Mouse (Mus musculus): ENCODE results near the gene Apln. TPM values are rescaled to one million over a fixed set of nuclear protein-coding genes. Genes with fewer than 3 reads are reported as not detected.

The Apln gene
- total and polyA plus RNA-seq, 3 experiments: 0.08 TPM; not detected in 2

DNA sequence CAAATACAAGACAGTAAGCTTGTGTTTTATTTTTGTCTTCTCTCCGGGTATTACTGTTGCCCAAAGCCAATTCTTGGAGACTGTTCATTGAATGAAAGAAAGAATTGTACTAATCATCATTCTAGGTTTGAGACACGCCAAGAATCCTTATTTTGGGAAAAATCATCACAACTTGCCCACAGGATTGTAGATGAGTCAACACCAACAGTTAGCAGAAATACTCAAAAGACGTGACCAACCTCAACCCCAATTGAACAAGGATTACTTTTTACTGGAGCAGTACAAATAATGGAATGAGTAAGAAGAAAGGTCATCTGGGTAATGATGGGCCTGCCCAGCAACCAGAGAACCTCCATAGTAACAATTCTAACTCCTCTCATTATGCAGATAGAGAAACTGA, 5.7 kb upstream of the Apln start:
- H3K9ac ChIP-seq (ENCODE audit: control insufficient read depth, low read depth, low read length, poor library complexity, severe bottlenecking): no peak overlapping the region
- no peak overlapping the region for H3K4me3 ChIP-seq (ENCODE audit: control insufficient read depth in 1 of 2, insufficient read depth in 1 of 2, low read depth in 2 of 2, low read length in 2 of 2)
- H3K4me1 ChIP-seq (ENCODE audit: control insufficient read depth in 1 of 2, insufficient read depth in 2 of 2, low read length in 2 of 2): no peaks in the 10 kb centered on the region
- H3K79me2 ChIP-seq (ENCODE audit: control insufficient read depth, insufficient read depth, low read length, poor library complexity): no peaks in the 10 kb centered on the region
- H3K9me3 ChIP-seq (replicated peaks; ENCODE audit: insufficient read depth, low read length): no peaks in the 10 kb centered on the region
- no peak for DNase-seq (ENCODE audit: low read depth, low spot score)
- H3K36me3 ChIP-seq (ENCODE audit: control insufficient read depth in 1 of 2, insufficient read depth in 2 of 2, low read length in 2 of 2): no peaks in the 10 kb centered on the region
- TF ChIP-seq ZMIZ1 (IDR thresholded peaks at IDR 0.05; ENCODE audit: low read depth, low read length) (no peak), POLR2AphosphoS5 (IDR thresholded peaks at IDR 0.05; ENCODE audit: borderline replicate concordance, low read depth, low read length) (no peak), CHD2 (IDR thresholded peaks at IDR 0.05; ENCODE audit: low read length) (no peak), E2F4 (IDR thresholded peaks at IDR 0.05; ENCODE audit: borderline replicate concordance, low read depth, low read length) (no peak)
- H3K27ac ChIP-seq (ENCODE audit: control insufficient read depth, low read depth, low read length): no peak overlapping the region
- no peaks in the 10 kb centered on the region for H3K27me3 ChIP-seq (ENCODE audit: control insufficient read depth in 1 of 2, insufficient read depth in 2 of 2, low read length in 2 of 2)

DNA sequence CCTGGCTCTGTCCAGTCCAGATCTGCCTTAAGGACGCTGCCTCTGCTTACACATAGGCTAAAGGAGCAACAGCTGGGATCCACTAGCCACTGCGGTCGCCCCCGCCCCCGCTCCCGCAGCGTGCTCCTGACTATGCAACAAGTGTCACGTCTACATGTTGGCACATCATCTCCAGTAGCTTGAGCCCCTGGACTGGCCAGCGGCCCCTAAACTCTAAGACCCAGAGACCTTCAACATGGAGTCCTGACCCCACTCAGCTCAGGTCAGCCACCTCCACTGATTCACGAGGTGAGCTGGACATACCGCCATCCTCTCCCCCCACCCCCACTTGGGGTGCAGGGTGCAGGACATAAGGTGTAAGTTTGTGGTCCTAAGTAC, 898 bp downstream of the Apln start:
- H3K79me2 ChIP-seq (ENCODE audit: control insufficient read depth, insufficient read depth, low read length, poor library complexity): no peaks in the 10 kb centered on the region
- TF ChIP-seq NELFE (IDR thresholded peaks at IDR 0.05; ENCODE audit: low read depth, low read length): no peak
- no peak for TF ChIP-seq GATA1 (IDR thresholded peaks at IDR 0.05; ENCODE audit: low read depth, low read length)
- no peak for TF ChIP-seq ETS1 (IDR thresholded peaks at IDR 0.05; ENCODE audit: low read depth, low read length)
- TF ChIP-seq TAL1 (IDR thresholded peaks at IDR 0.05; ENCODE audit: low read length): no peak
- no peak for TF ChIP-seq JUND (IDR thresholded peaks at IDR 0.05; ENCODE audit: low read depth, low read length)
- no peak for TF ChIP-seq E2F4 (IDR thresholded peaks at IDR 0.05; ENCODE audit: borderline replicate concordance, low read depth, low read length)
- no peak for TF ChIP-seq POLR2A (IDR thresholded peaks at IDR 0.05; ENCODE audit: control insufficient read depth in 1 of 2, insufficient read depth in 1 of 2, low read depth in 1 of 2, low read length in 2 of 2, poor library complexity in 1 of 2)
- no peak for TF ChIP-seq USF2 (IDR thresholded peaks at IDR 0.05; ENCODE audit: borderline replicate concordance in 1 of 2, insufficient read depth in 1 of 2, low read depth in 1 of 2, low read length in 2 of 2)
- TF ChIP-seq POLR2AphosphoS5 (IDR thresholded peaks at IDR 0.05; ENCODE audit: borderline replicate concordance, low read depth, low read length): no peak
- no peak for TF ChIP-seq SMC3 (IDR thresholded peaks at IDR 0.05; ENCODE audit: low read depth, low read length)
- TF ChIP-seq CHD1 (IDR thresholded peaks at IDR 0.05; ENCODE audit: low read depth, low read length): no peak
- TF ChIP-seq SIN3A (IDR thresholded peaks at IDR 0.05; ENCODE audit: low read length): no peak
- no peak for TF ChIP-seq RCOR1 (IDR thresholded peaks at IDR 0.05; ENCODE audit: low read depth, low read length)
- TF ChIP-seq ZMIZ1 (IDR thresholded peaks at IDR 0.05; ENCODE audit: low read depth, low read length): no peak
- no peak for TF ChIP-seq USF1 (IDR thresholded peaks at IDR 0.05; ENCODE audit: low read depth, low read length)
- TF ChIP-seq MAX (IDR thresholded peaks at IDR 0.05; ENCODE audit: low read length): no peak
- no peak for TF ChIP-seq ZNF384 (IDR thresholded peaks at IDR 0.05; ENCODE audit: low read depth, low read length)
- TF ChIP-seq MAFK (IDR thresholded peaks at IDR 0.05; ENCODE audit: borderline replicate concordance, low read depth, low read length): no peak
- TF ChIP-seq GABPA (IDR thresholded peaks at IDR 0.05; ENCODE audit: low read depth, low read length): no peak
- no peak for TF ChIP-seq NRF1 (IDR thresholded peaks at IDR 0.05; ENCODE audit: insufficient read depth, low read depth, low read length, poor library complexity, severe bottlenecking)
- no peak overlapping the region for H3K4me3 ChIP-seq (ENCODE audit: control insufficient read depth in 1 of 2, insufficient read depth in 1 of 2, low read depth in 2 of 2, low read length in 2 of 2)
- H3K4me1 ChIP-seq (ENCODE audit: control insufficient read depth in 1 of 2, insufficient read depth in 2 of 2, low read length in 2 of 2): no peaks in the 10 kb centered on the region
- no peaks in the 10 kb centered on the region for H3K36me3 ChIP-seq (ENCODE audit: control insufficient read depth in 1 of 2, insufficient read depth in 2 of 2, low read length in 2 of 2)
- DNase-seq (ENCODE audit: low read depth, low spot score): no peak
- H3K9me3 ChIP-seq (replicated peaks; ENCODE audit: insufficient read depth, low read length): no peaks in the 10 kb centered on the region
- no peak overlapping the region for H3K9ac ChIP-seq (ENCODE audit: control insufficient read depth, low read depth, low read length, poor library complexity, severe bottlenecking)
- no peak overlapping the region for H3K27ac ChIP-seq (ENCODE audit: control insufficient read depth, low read depth, low read length)
- H3K27me3 ChIP-seq (ENCODE audit: control insufficient read depth in 1 of 2, insufficient read depth in 2 of 2, low read length in 2 of 2): no peaks in the 10 kb centered on the region
